Mouse (Mus musculus) testis, adult 2 months (tissue): ENCODE results near the gene Ccnl1. TPM values are rescaled to one million over a fixed set of nuclear protein-coding genes. Genes with fewer than 3 reads are reported as not detected.

Experiments
- H3K27ac ChIP-seq: fragments of 200-500 bp; 2 replicates; pipeline ENCODE4 v1.5.1; 2012; ENCODE audit warnings: low read depth, low read length; ENCODE audit not compliant: control insufficient read depth, insufficient read depth
- H3K27me3 ChIP-seq: fragments of 200-500 bp; 2 replicates; pipeline ENCODE4 v1.6.1; 2012; ENCODE audit warnings: mild to moderate bottlenecking, low read length, moderate library complexity; ENCODE audit not compliant: control insufficient read depth, insufficient read depth
- H3K36me3 ChIP-seq: fragments of 200-500 bp; 2 replicates; pipeline ENCODE4 v1.6.1; 2012; ENCODE audit warnings: mild to moderate bottlenecking, low read length; ENCODE audit not compliant: control insufficient read depth, insufficient read depth
- H3K4me1 ChIP-seq: fragments of 200-500 bp; 2 replicates; pipeline ENCODE4 v1.6.1; 2012; ENCODE audit warnings: low read length; ENCODE audit not compliant: control insufficient read depth, insufficient read depth
- H3K4me3 ChIP-seq: fragments of 200-500 bp; 2 replicates; pipeline ENCODE4 v1.5.1; 2012; ENCODE audit warnings: low read depth, mild to moderate bottlenecking, low read length, moderate library complexity, mixed read lengths; ENCODE audit not compliant: control insufficient read depth
- CTCF ChIP-seq: fragments of 200-500 bp; IDR thresholded peaks from 2 replicates; pipeline ENCODE4 v1.5.1; 2012; ENCODE audit warnings: low read depth, mild to moderate bottlenecking, inconsistent platforms, low read length, moderate library complexity; ENCODE audit not compliant: control insufficient read depth, insufficient read depth, insufficient replicate concordance
- POLR2A ChIP-seq: fragments of 200-500 bp; IDR thresholded peaks from 2 replicates; pipeline ENCODE4 v1.6.1; 2012; ENCODE audit warnings: low read depth, mild to moderate bottlenecking, inconsistent platforms, low read length, moderate library complexity; ENCODE audit not compliant: control insufficient read depth
- polyA plus RNA-seq: library from polyadenylated mRNA; depleted of rRNA; stranded (reverse); fragments of >200 nt; gene quantifications from 2 replicates; pipeline ENCODE4 v1.2.3, GENCODE M21; 2012

The Ccnl1 gene
- polyA plus RNA-seq, 1 experiment = 30.5 TPM

GRCm38 (mm10) chr3:65957271-65958101 is 563 bp downstream of the Ccnl1 start:
- Histone ChIP-seq H3K36me3 (peaks cover 6% of the 10 kb centered on the region), H3K27ac (peak overlapping the region; percentile 97), H3K27me3 (no peaks in the 10 kb centered on the region), H3K4me1 (no peaks in the 10 kb centered on the region), H3K4me3 (peak overlapping the region; percentile 98)
- TF ChIP-seq POLR2A = no peak
- TF ChIP-seq CTCF = no peak

GRCm38 (mm10) chr3:65954499-65955391 is 3.3 kb downstream of the Ccnl1 start:
- Histone ChIP-seq H3K4me3 (peak overlapping the region; percentile 71), H3K4me1 (no peaks in the 10 kb centered on the region), H3K27ac (peak overlapping the region; percentile 8; the same call in 1 of the 2 replicates), H3K27me3 (no peaks in the 10 kb centered on the region), H3K36me3 (peaks cover 9% of the 10 kb centered on the region)
- TF ChIP-seq POLR2A (no peak), CTCF (no peak)

GRCm38 (mm10) chr3:65950831-65951365 is 7.2 kb downstream of the Ccnl1 start:
- peaks cover 9% of the 10 kb centered on the region for H3K36me3 ChIP-seq
- no peaks in the 10 kb centered on the region for H3K4me1 ChIP-seq
- no peak overlapping the region for H3K27ac ChIP-seq
- H3K4me3 ChIP-seq = no peak overlapping the region
- no peak for TF ChIP-seq POLR2A
- no peak for TF ChIP-seq CTCF
- H3K27me3 ChIP-seq = no peaks in the 10 kb centered on the region

DNA sequence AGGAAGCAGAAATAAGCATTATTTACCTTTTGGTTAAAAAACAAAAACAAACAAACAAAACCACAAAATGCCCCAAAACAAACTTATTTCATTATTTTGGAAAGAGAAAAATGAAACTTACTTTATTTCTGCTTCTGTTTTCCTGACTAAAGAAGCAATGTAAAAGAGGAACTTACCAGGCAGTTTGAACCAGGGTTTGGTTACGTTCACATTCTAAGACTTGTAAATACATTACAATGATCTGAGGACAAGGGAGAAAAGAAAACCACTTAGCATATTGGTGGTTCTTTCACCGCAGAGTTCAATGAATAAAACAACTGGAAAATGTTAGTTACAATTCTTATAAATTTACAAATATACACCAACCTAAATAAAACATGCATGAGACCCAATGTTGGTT is 7.7 kb downstream of the Ccnl1 start:
- no peak overlapping the region for H3K27ac ChIP-seq
- peaks cover 9% of the 10 kb centered on the region for H3K36me3 ChIP-seq
- H3K27me3 ChIP-seq = no peaks in the 10 kb centered on the region
- no peak overlapping the region for H3K4me3 ChIP-seq
- TF ChIP-seq CTCF = no peak
- no peak for TF ChIP-seq POLR2A
- no peaks in the 10 kb centered on the region for H3K4me1 ChIP-seq

DNA sequence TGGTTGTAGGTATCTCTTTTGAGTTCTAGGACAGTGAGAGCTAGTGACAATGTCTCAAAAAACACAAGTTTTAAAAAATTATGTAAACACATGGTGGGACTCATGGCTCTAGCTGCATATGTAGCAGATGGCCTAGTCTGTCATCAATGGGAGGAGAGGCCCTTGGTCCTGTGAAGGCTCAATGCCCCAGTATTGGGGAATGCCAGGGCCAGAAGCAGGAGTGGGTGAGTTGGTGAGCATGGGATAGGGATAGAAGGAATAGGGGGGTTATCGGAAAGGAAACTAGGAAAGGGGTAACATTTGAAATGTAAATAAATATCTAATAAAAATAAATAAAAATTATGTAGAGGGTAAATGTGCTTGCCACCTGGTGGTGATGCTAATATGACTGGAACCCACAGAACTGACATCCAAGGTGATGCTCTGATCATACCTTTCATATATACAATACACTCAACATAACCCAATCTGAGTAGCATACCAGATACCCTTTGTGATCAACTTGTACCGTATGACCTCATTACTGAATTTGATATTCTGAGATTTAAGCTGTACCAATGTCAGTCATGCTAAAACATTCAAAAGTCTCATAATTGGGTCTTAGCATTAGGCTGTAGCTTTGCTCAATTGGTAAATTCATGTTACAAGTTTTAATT is 12.6 kb downstream of the Ccnl1 start:
- Histone ChIP-seq H3K4me3 (no peak overlapping the region), H3K36me3 (peaks cover 4% of the 10 kb centered on the region), H3K27ac (no peak overlapping the region), H3K27me3 (no peaks in the 10 kb centered on the region), H3K4me1 (no peaks in the 10 kb centered on the region)
- TF ChIP-seq CTCF (no peak), POLR2A (no peak)

DNA sequence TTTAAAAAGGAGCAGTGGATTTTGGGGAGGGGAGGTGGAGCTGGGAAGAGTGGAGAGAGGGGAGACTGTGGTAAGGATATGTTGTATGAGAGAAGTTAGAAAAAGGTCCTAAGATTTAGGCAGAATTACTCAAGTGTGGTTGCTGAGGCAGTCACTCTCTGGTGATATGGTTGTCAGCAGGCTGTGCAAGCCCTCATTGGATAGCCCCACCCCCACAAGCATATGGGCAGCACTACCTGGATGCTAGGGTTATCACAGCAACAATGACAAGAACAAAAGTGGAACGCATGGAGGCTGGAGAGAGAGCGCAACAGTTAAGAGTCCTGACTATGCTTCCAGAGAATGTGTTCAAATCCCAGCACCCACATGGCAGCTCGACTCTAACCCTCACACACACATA is 13.3 kb downstream of the Ccnl1 start:
- no peak for TF ChIP-seq CTCF
- TF ChIP-seq POLR2A = no peak
- Histone ChIP-seq H3K36me3 (peaks cover 2% of the 10 kb centered on the region), H3K27me3 (no peaks in the 10 kb centered on the region), H3K4me3 (no peak overlapping the region), H3K4me1 (no peaks in the 10 kb centered on the region), H3K27ac (no peak overlapping the region)

DNA sequence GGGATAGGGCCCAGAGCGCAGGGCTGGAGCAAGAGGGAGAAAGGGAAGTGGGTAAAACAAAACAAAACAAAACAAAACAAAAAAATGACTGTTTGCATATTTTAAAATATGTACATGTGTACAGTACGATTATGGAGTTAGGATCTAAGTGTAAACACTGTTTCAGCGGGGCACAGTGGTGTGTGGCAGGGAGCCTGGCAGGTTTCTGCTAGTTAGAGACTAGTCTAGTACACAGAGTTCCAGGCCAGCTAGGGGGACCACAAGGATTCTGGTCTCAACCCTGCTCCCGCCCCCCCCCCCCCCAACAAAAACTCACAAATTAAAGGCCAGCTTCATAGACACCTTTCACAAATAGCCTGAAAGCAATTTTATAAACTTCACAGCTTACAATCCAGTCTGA is 14.6 kb downstream of the Ccnl1 start:
- H3K36me3 ChIP-seq = peaks cover 2% of the 10 kb centered on the region
- H3K4me1 ChIP-seq = no peaks in the 10 kb centered on the region
- H3K4me3 ChIP-seq = no peak overlapping the region
- no peak overlapping the region for H3K27ac ChIP-seq
- no peaks in the 10 kb centered on the region for H3K27me3 ChIP-seq
- TF ChIP-seq CTCF = no peak
- no peak for TF ChIP-seq POLR2A
